Comparison of ENCODE assay signal across 12 mouse cellular contexts in genomic region chr15:65452258-65453028, GRCm38 (mm10).
A peak's percentile ranks its signal among the peaks of the same experiment; 100 is the strongest.
DNase-seq lines count a peak whose midpoint lies in the region; ATAC-seq lines count a peak whose summit lies in the region.
"Had no signal": no experiment of that assay in that cellular context is flagged by ENCODE, and none has a peak within 500 bp of the region (broad histone marks: within the 10 kb centered on the region; RNA-seq: fewer than 3 reads in every experiment).

No protein-coding gene starts in this region.

- no peak overlapping the region for H3K4me3 ChIP-seq in kidney, embryonic 15.5 days (replicated peaks)
- H3K4me3 ChIP-seq: embryonic facial prominence, embryonic 13.5 days; liver, embryonic 15.5 days had no signal

- no peaks in the 10 kb centered on the region for H3K36me3 ChIP-seq in kidney, embryonic 15.5 days
- H3K36me3 ChIP-seq: embryonic facial prominence, embryonic 13.5 days; G1E; liver, embryonic 15.5 days had no signal

- no peaks in the 10 kb centered on the region for H3K9me3 ChIP-seq in kidney, embryonic 15.5 days (replicated peaks)
- H3K9me3 ChIP-seq: embryonic facial prominence, embryonic 13.5 days; G1E; liver, embryonic 15.5 days had no signal

- H3K27me3 ChIP-seq in kidney, embryonic 15.5 days = no peaks in the 10 kb centered on the region
- H3K27me3 ChIP-seq: embryonic facial prominence, embryonic 13.5 days; liver, embryonic 15.5 days had no signal

- H3K4me2 ChIP-seq in kidney, embryonic 15.5 days = no peak overlapping the region
- H3K4me2 ChIP-seq: embryonic facial prominence, embryonic 13.5 days; liver, embryonic 15.5 days had no signal

- ATAC-seq in kidney, embryonic 15.5 days (replicated peaks; ENCODE audit: low FRiP score) = no peak

- H3K9ac ChIP-seq in kidney, embryonic 15.5 days = no peak overlapping the region
- H3K9ac ChIP-seq: embryonic facial prominence, embryonic 13.5 days; liver, embryonic 15.5 days had no signal

- WGBS in kidney, embryonic 15.5 days = 73% methylated on average over 4 of the region's 4 CpGs

- no peak overlapping the region for H3K27ac ChIP-seq in kidney, embryonic 15.5 days
- H3K27ac ChIP-seq: embryonic facial prominence, embryonic 13.5 days; liver, embryonic 15.5 days had no signal

- H3K4me1 ChIP-seq in kidney, embryonic 15.5 days = no peaks in the 10 kb centered on the region
- H3K4me1 ChIP-seq: embryonic facial prominence, embryonic 13.5 days; liver, embryonic 15.5 days had no signal

- DNase-seq in kidney, postnatal 10 days = peak; percentile 23
- peak; percentile 12 to 22 for DNase-seq in cerebellum, adult 18-20 months
- peak; percentile 35 to 46 for DNase-seq in cerebellum, postnatal 36 days
- peak; percentile 53 to 62 for DNase-seq in layer of hippocampus, postnatal 10 days (ENCODE audit: low spot score in 2 of 2)
- no peak for DNase-seq in retina, postnatal 1 day
- DNase-seq in spleen, postnatal 36 days (ENCODE audit: low spot score in 2 of 2) = no peak
- no peak for DNase-seq in yolk sac, embryonic 10.5 days (ENCODE audit: low spot score)
- DNase-seq: adrenal gland, postnatal 36 days had no signal

Comparison
In these comparisons a context has a peak if more than half of its experiments do, and no peak if none do; other contexts are left out.
1. DNase-seq: peak in kidney, postnatal 10 days (single experiment), cerebellum, adult 18-20 months (2 of 2), cerebellum, postnatal 36 days (2 of 2) and layer of hippocampus, postnatal 10 days (2 of 2); none in retina, postnatal 1 day (single experiment), spleen, postnatal 36 days (0 of 2) and yolk sac, embryonic 10.5 days (single experiment).